Mouse (Mus musculus) olfactory bulb, adult 2 months (tissue): ENCODE measurements at regions not wholly inside any gene's neighbourhood (a gene's known extent, or its start where the extent isn't known, plus 50 kb on each side); places are given as distances from the start of the nearest gene placed in this dataset.
A peak's percentile ranks its signal among the peaks of the same experiment; 100 is the strongest.

Source experiments
- H3K27ac ChIP-seq: fragments of 200-500 bp; 2 replicates; pipeline ENCODE4 v1.5.1; 2012; ENCODE audit warnings: low read depth, low read length; ENCODE audit not compliant: insufficient read depth
- H3K4me1 ChIP-seq: fragments of 200-500 bp; 2 replicates; pipeline ENCODE4 v1.6.1; 2012; ENCODE audit warnings: low read length; ENCODE audit not compliant: control insufficient read depth, insufficient read depth
- H3K4me3 ChIP-seq: fragments of 200-500 bp; 2 replicates; pipeline ENCODE4 v1.5.1; 2012; ENCODE audit warnings: mild to moderate bottlenecking, low read depth, low read length, moderate library complexity; ENCODE audit not compliant: insufficient read depth
- CTCF ChIP-seq: fragments of 200-500 bp; IDR thresholded peaks from 2 replicates; pipeline ENCODE4 v1.5.1; 2012; ENCODE audit warnings: low read depth, mild to moderate bottlenecking, low read length, moderate library complexity; ENCODE audit not compliant: insufficient read depth
- POLR2A ChIP-seq: fragments of 200-500 bp; IDR thresholded peaks from 2 replicates; pipeline ENCODE4 v1.6.1; 2012; ENCODE audit warnings: mild to moderate bottlenecking, low read depth, low read length, moderate library complexity; ENCODE audit not compliant: insufficient read depth
- WGBS: fragments of 180-500 bp; shearing (Covaris S2); methylation state at CpG from one replicate; pipeline ENCODE4 v1.1.7; 2018; 5-methylcytosine and 5-hydroxymethylcytosine counted together

- WGBS = 44% methylated on average over 11 of the region's 11 CpGs
- H3K27ac ChIP-seq = no peak overlapping the region
Measured at GRCm38 (mm10) chr1:137941776-137942522, 233.6 kb downstream of the Ptprc start.

GRCm38 (mm10) chr1:137935746-137936145 lies 239.8 kb downstream of the Ptprc start:
- Histone ChIP-seq H3K27ac (no peak overlapping the region), H3K4me1 (no peaks in the 10 kb centered on the region; the same call in 1 of the 2 replicates), H3K4me3 (no peak overlapping the region)
- WGBS = 58% methylated on average over 4 of the region's 4 CpGs
- TF ChIP-seq CTCF (no peak), POLR2A (no peak)

More at GRCm38 (mm10) chr1:137941776-137942522, 233.6 kb downstream of the Ptprc start:
- TF ChIP-seq CTCF (no peak), POLR2A (no peak)
- no peak overlapping the region for H3K4me3 ChIP-seq
- no peaks in the 10 kb centered on the region for H3K4me1 ChIP-seq

GRCm38 (mm10) chr1:137929764-137930163 lies 245.7 kb downstream of the Ptprc start:
- TF ChIP-seq CTCF = no peak
- TF ChIP-seq POLR2A = no peak
- H3K4me1 ChIP-seq = peaks cover 7% of the 10 kb centered on the region
- H3K4me3 ChIP-seq = no peak overlapping the region
- no peak overlapping the region for H3K27ac ChIP-seq
- WGBS = 65% methylated on average over 3 of the region's 3 CpGs

DNA sequence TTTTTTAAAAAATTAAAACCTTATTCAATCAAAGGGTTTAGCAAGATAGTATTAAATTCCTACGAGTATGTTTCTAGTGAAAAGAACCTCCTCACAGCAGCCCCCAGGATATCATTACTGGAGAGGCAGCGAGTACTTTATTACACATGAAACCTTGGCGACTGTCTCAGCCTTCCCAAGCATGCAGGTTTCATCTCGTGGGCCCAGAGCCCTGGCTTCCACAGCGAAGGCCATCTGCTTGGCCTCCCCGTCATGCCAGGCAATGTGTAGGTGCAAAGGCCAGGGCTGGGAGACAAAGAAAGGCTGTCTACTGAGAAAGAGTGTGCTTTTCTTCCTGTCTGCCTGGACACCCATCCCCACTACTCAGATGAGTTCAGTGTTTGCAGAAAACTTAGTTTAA lies 247.0 kb downstream of the Ptprc start:
- TF ChIP-seq POLR2A = no peak
- TF ChIP-seq CTCF = no peak
- WGBS = 28% methylated on average over 6 of the region's 6 CpGs
- Histone ChIP-seq H3K4me3 (no peak overlapping the region), H3K4me1 (peaks cover 7% of the 10 kb centered on the region), H3K27ac (peak overlapping the region; percentile 20; the same call in 1 of the 2 replicates)

GRCm38 (mm10) chr1:137927953-137928352 lies 247.6 kb downstream of the Ptprc start:
- TF ChIP-seq CTCF (no peak), POLR2A (no peak)
- WGBS = 21% methylated on average over 11 of the region's 11 CpGs
- Histone ChIP-seq H3K4me1 (peaks cover 7% of the 10 kb centered on the region), H3K4me3 (no peak overlapping the region), H3K27ac (peak overlapping the region; percentile 45)

DNA sequence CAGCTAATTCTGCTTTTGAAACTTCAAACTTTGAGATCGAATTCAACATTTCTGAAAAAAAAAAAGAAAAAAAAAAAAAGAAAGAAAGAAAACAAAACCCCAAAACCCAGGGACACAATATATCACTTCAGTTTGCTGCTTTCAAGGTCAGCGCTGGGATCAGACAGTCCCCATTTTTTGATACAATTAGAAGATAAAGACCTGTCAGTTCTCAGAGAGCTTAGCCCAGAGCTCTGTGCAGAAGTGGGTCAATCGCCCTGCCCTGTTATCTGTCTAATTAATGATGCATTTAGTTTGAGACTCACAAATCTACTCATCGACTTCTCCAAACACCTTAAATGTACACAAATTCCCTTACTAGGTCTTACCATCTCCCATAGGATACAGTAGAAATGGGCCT lies 249.2 kb downstream of the Ptprc start:
- peaks cover 9% of the 10 kb centered on the region for H3K4me1 ChIP-seq
- no peak overlapping the region for H3K4me3 ChIP-seq
- no peak overlapping the region for H3K27ac ChIP-seq
- WGBS = 48% methylated on average over 4 of the region's 4 CpGs
- TF ChIP-seq POLR2A (no peak), CTCF (no peak)

DNA sequence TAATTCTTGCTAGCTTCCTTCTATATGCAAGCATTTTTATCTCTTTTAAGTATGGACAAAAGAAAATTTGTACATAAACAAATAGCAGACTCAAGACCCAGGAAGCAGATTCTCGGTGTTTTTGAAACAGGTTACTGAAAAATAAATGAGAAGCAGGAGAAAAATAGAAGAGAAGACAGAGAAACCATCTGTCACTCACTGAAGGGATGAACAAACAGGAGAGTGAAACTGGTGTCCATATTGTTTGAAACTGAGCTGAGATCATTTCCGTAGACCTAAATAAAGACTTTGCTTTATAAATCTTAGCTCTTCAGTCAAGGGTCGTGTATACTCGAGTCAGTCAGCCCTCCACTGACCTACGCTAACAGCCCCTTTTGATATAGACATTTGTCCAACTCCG lies 251.4 kb downstream of the Ptprc start:
- 82% methylated on average over 6 of the region's 6 CpGs for WGBS
- Histone ChIP-seq H3K4me3 (no peak overlapping the region), H3K27ac (no peak overlapping the region), H3K4me1 (peaks cover 9% of the 10 kb centered on the region)
- no peak for TF ChIP-seq CTCF

GRCm38 (mm10) chr1:137923705-137924104 lies 251.8 kb downstream of the Ptprc start:
- 76% methylated on average over 2 of the region's 2 CpGs for WGBS
- Histone ChIP-seq H3K4me3 (no peak overlapping the region), H3K27ac (no peak overlapping the region), H3K4me1 (peaks cover 9% of the 10 kb centered on the region)
- no peak for TF ChIP-seq CTCF
- TF ChIP-seq POLR2A = no peak

- Histone ChIP-seq H3K4me1 (peaks cover 2% of the 10 kb centered on the region; the same call in 1 of the 2 replicates), H3K27ac (no peak overlapping the region), H3K4me3 (no peak overlapping the region)
- TF ChIP-seq CTCF (no peak), POLR2A (no peak)
- 36% methylated on average over 7 of the region's 7 CpGs for WGBS
Measured at GRCm38 (mm10) chr1:137922769-137923168, 252.7 kb downstream of the Ptprc start.
